Mouse (Mus musculus): ENCODE measurements around the gene Steap3. TPM values are rescaled to one million over a fixed set of nuclear protein-coding genes. Genes with fewer than 3 reads are reported as not detected.
A peak's percentile ranks its signal among the peaks of the same experiment; 100 is the strongest.

Gene Steap3
- polyA plus RNA-seq, 1 experiment from 2014 or later, result 1.3 TPM

GRCm38 (mm10) chr1:120220841-120221240 is 51.7 kb downstream of the Steap3 start:
- Histone ChIP-seq H3K4me3 (no peak overlapping the region), H3K9me3 (replicated peaks) (no peaks in the 10 kb centered on the region), H3K27ac (no peak overlapping the region), H3K9ac (no peak overlapping the region), H3K4me2 (no peak overlapping the region), H3K27me3 (no peaks in the 10 kb centered on the region), H3K36me3 (ENCODE audit: poor library complexity, severe bottlenecking) (no peaks in the 10 kb centered on the region), H3K4me1 (no peaks in the 10 kb centered on the region)
- no peak for ATAC-seq
- 38% methylated on average over 6 of the region's 6 CpGs for WGBS

GRCm38 (mm10) chr1:120208502-120209230 is 63.8 kb downstream of the Steap3 start:
- Histone ChIP-seq H3K27ac (no peak overlapping the region), H3K36me3 (ENCODE audit: poor library complexity, severe bottlenecking) (no peaks in the 10 kb centered on the region), H3K4me3 (no peak overlapping the region), H3K9me3 (replicated peaks) (no peaks in the 10 kb centered on the region), H3K27me3 (no peaks in the 10 kb centered on the region; the same call in 1 of the 2 replicates), H3K9ac (no peak overlapping the region), H3K4me1 (0 out of 2 replicates have a peak, but pooled peaks cover 3% of the 10 kb centered on the region), H3K4me2 (no peak overlapping the region)
- WGBS, result 76% methylated on average over 11 of the region's 11 CpGs
- ATAC-seq, result no peak

- Histone ChIP-seq H3K27ac (no peak overlapping the region), H3K9ac (no peak overlapping the region), H3K4me2 (no peak overlapping the region), H3K36me3 (ENCODE audit: poor library complexity, severe bottlenecking) (no peaks in the 10 kb centered on the region), H3K9me3 (replicated peaks) (no peaks in the 10 kb centered on the region), H3K4me3 (no peak overlapping the region), H3K4me1 (0 out of 2 replicates have a peak, but pooled peaks cover 3% of the 10 kb centered on the region), H3K27me3 (no peaks in the 10 kb centered on the region; the same call in 1 of the 2 replicates)
- 54% methylated on average over 6 of the region's 6 CpGs for WGBS
- ATAC-seq, result peak; percentile 57; the same call in 1 of the 2 replicates
Observed at GRCm38 (mm10) chr1:120207568-120207967, 64.9 kb downstream of the Steap3 start.

- no peak overlapping the region for H3K27ac ChIP-seq
- no peaks in the 10 kb centered on the region for H3K36me3 ChIP-seq (ENCODE audit: poor library complexity, severe bottlenecking)
- no peak overlapping the region for H3K9ac ChIP-seq
- 32% methylated on average over 1 of the region's 1 CpGs for WGBS
- no peaks in the 10 kb centered on the region for H3K9me3 ChIP-seq (replicated peaks)
- H3K4me1 ChIP-seq, result 0 out of 2 replicates have a peak, but pooled peaks cover 3% of the 10 kb centered on the region
- H3K4me3 ChIP-seq, result no peak overlapping the region
- H3K4me2 ChIP-seq, result no peak overlapping the region
- H3K27me3 ChIP-seq, result no peaks in the 10 kb centered on the region; the same call in 1 of the 2 replicates
- no peak for ATAC-seq
Observed at GRCm38 (mm10) chr1:120204834-120205233, 67.7 kb downstream of the Steap3 start.

GRCm38 (mm10) chr1:120203836-120204235 is 68.7 kb downstream of the Steap3 start:
- Histone ChIP-seq H3K4me3 (no peak overlapping the region), H3K4me1 (0 out of 2 replicates have a peak, but pooled peaks cover 3% of the 10 kb centered on the region), H3K4me2 (no peak overlapping the region), H3K9me3 (replicated peaks) (no peaks in the 10 kb centered on the region), H3K27ac (no peak overlapping the region), H3K36me3 (ENCODE audit: poor library complexity, severe bottlenecking) (no peaks in the 10 kb centered on the region), H3K9ac (no peak overlapping the region), H3K27me3 (no peaks in the 10 kb centered on the region; the same call in 1 of the 2 replicates)
- no peak for ATAC-seq
- WGBS, result 81% methylated on average over 5 of the region's 5 CpGs

GRCm38 (mm10) chr1:120202542-120202941 is 70.0 kb downstream of the Steap3 start:
- no peak for ATAC-seq
- WGBS, result 79% methylated on average over 3 of the region's 3 CpGs
- no peak overlapping the region for H3K4me3 ChIP-seq
- 0 out of 2 replicates have a peak, but pooled peaks cover 1% of the 10 kb centered on the region for H3K4me1 ChIP-seq
- no peaks in the 10 kb centered on the region; the same call in 1 of the 2 replicates for H3K27me3 ChIP-seq
- no peak overlapping the region for H3K9ac ChIP-seq
- no peak overlapping the region for H3K27ac ChIP-seq
- H3K9me3 ChIP-seq (replicated peaks), result no peaks in the 10 kb centered on the region
- H3K4me2 ChIP-seq, result no peak overlapping the region
- no peaks in the 10 kb centered on the region for H3K36me3 ChIP-seq (ENCODE audit: poor library complexity, severe bottlenecking)

- no peak for ATAC-seq
- H3K4me1 ChIP-seq, result peaks cover 4% of the 10 kb centered on the region; the same call in 1 of the 2 replicates
- H3K9me3 ChIP-seq (replicated peaks), result no peaks in the 10 kb centered on the region
- whole genome bisulfite sequencing, result 85% methylated on average over 4 of the region's 4 CpGs
- no peak overlapping the region for H3K4me2 ChIP-seq
- no peaks in the 10 kb centered on the region for H3K36me3 ChIP-seq (ENCODE audit: poor library complexity, severe bottlenecking)
- no peaks in the 10 kb centered on the region; the same call in 1 of the 2 replicates for H3K27me3 ChIP-seq
- no peak overlapping the region for H3K27ac ChIP-seq
- H3K4me3 ChIP-seq, result no peak overlapping the region
- H3K9ac ChIP-seq, result no peak overlapping the region
Observed at GRCm38 (mm10) chr1:120198942-120199341, 73.6 kb downstream of the Steap3 start.

GRCm38 (mm10) chr1:120198151-120198550 is 74.4 kb downstream of the Steap3 start:
- 53% methylated on average over 3 of the region's 3 CpGs for WGBS
- no peaks in the 10 kb centered on the region for H3K36me3 ChIP-seq (ENCODE audit: poor library complexity, severe bottlenecking)
- H3K4me3 ChIP-seq, result no peak overlapping the region
- H3K9me3 ChIP-seq (replicated peaks), result no peaks in the 10 kb centered on the region
- ATAC-seq, result no peak
- no peak overlapping the region for H3K27ac ChIP-seq
- H3K27me3 ChIP-seq, result no peaks in the 10 kb centered on the region
- H3K4me2 ChIP-seq, result no peak overlapping the region
- H3K4me1 ChIP-seq, result peaks cover 4% of the 10 kb centered on the region; the same call in 1 of the 2 replicates
- H3K9ac ChIP-seq, result no peak overlapping the region

- Histone ChIP-seq H3K9ac (no peak overlapping the region), H3K4me1 (peaks cover 4% of the 10 kb centered on the region; the same call in 1 of the 2 replicates), H3K4me3 (no peak overlapping the region), H3K4me2 (no peak overlapping the region), H3K9me3 (replicated peaks) (no peaks in the 10 kb centered on the region), H3K27me3 (no peaks in the 10 kb centered on the region), H3K36me3 (ENCODE audit: poor library complexity, severe bottlenecking) (no peaks in the 10 kb centered on the region), H3K27ac (no peak overlapping the region)
- peak; percentile 90 for ATAC-seq
- WGBS, result 20% methylated on average over 5 of the region's 5 CpGs
Observed at GRCm38 (mm10) chr1:120197189-120197588, 75.3 kb downstream of the Steap3 start.

- Histone ChIP-seq H3K9ac (no peak overlapping the region), H3K36me3 (ENCODE audit: poor library complexity, severe bottlenecking) (no peaks in the 10 kb centered on the region), H3K27me3 (no peaks in the 10 kb centered on the region), H3K27ac (no peak overlapping the region), H3K9me3 (replicated peaks) (no peaks in the 10 kb centered on the region), H3K4me3 (no peak overlapping the region), H3K4me1 (peaks cover 4% of the 10 kb centered on the region; the same call in 1 of the 2 replicates), H3K4me2 (no peak overlapping the region)
- 88% methylated on average over 2 of the region's 2 CpGs for WGBS
- no peak for ATAC-seq
Observed at GRCm38 (mm10) chr1:120196724-120197123, 75.8 kb downstream of the Steap3 start.

GRCm38 (mm10) chr1:120195947-120196346 is 76.6 kb downstream of the Steap3 start:
- Histone ChIP-seq H3K27me3 (no peaks in the 10 kb centered on the region), H3K4me2 (no peak overlapping the region), H3K9ac (no peak overlapping the region), H3K4me3 (no peak overlapping the region), H3K9me3 (replicated peaks) (no peaks in the 10 kb centered on the region), H3K27ac (no peak overlapping the region), H3K36me3 (ENCODE audit: poor library complexity, severe bottlenecking) (no peaks in the 10 kb centered on the region), H3K4me1 (peaks cover 4% of the 10 kb centered on the region; the same call in 1 of the 2 replicates)
- 55% methylated on average over 5 of the region's 5 CpGs for WGBS
- ATAC-seq, result no peak

GRCm38 (mm10) chr1:120193586-120193985 is 78.9 kb downstream of the Steap3 start:
- Histone ChIP-seq H3K27ac (no peak overlapping the region), H3K9me3 (replicated peaks) (no peaks in the 10 kb centered on the region), H3K4me1 (peaks cover 4% of the 10 kb centered on the region; the same call in 1 of the 2 replicates), H3K36me3 (ENCODE audit: poor library complexity, severe bottlenecking) (no peaks in the 10 kb centered on the region), H3K27me3 (no peaks in the 10 kb centered on the region), H3K9ac (no peak overlapping the region), H3K4me2 (no peak overlapping the region), H3K4me3 (no peak overlapping the region)
- ATAC-seq, result no peak
- WGBS, result 91% methylated on average over 10 of the region's 10 CpGs
